Mouse (Mus musculus) A20 (cell line): ENCODE measurements around the gene Lce1c.
"Not testable (repeated sequence)": the region's sequence is repeated elsewhere in the genome, so short reads cannot be mapped to it uniquely, and the experiment has no call there.

Source experiments
- DNase-seq: peaks from one replicate; pipeline ENCODE4 v3.0.0-alpha.2; 2011; ENCODE audit warnings: low read depth, low spot score

The Lce1c gene

GRCm38 (mm10) chr3:92678947-92679346 lies at the start of gene Lce1c:
Gene Lce1c, plus strand, starts transcription at chr3:92679247.
- DNase-seq = no peak

DNA sequence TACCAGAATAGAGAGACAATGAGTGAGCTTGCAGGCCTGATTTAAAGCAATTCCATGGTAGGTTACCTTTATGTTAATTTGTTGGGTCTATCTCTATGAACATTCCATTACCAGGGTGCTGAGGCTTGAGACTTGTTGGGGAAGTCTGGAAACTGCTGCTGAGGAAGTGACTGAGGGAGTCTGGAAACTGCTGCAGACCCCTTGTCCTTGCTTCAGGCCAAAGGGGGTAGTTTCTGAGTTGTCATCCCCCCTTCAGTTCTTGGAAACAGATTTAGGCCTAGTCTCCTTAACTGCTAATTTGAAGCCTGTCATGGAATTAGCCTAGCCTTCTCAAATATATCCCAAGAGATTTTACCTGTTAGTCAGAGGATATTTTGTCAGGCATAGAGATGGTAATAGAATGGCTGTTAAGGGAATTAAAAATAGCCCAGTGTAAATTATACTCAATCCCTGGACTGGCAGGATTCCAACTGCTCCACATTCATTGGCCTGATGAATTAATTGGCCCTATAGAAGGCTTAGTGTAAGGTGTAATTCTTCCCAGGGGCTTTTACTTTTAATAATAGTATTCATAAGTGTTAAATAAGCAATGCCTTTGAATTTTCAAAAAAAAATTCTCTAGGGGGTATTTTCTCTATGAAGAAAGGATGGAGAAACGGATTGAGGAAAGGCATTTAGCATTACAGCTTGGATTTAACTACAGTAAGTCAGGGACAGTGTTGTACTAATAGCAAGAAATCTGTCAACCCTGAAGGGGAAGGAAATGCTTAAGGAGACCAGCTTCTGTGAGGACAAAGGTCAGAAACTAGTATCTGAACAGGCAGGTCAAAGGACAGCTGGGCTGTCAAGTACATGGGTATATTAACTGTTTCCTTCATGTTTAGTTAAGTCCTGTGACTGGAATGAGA lies 41.0 kb upstream of the Lce1c start:
- DNase-seq = no peak

GRCm38 (mm10) chr3:92638653-92638991 lies 40.4 kb upstream of the Lce1c start:
- DNase-seq = no peak

GRCm38 (mm10) chr3:92639854-92640253 lies 39.2 kb upstream of the Lce1c start:
- DNase-seq = no peak

GRCm38 (mm10) chr3:92648207-92648606 lies 30.8 kb upstream of the Lce1c start, which contains the start of gene Lce1a1:
Gene Lce1a1, minus strand, starts transcription at chr3:92648307.
- DNase-seq = no peak

DNA sequence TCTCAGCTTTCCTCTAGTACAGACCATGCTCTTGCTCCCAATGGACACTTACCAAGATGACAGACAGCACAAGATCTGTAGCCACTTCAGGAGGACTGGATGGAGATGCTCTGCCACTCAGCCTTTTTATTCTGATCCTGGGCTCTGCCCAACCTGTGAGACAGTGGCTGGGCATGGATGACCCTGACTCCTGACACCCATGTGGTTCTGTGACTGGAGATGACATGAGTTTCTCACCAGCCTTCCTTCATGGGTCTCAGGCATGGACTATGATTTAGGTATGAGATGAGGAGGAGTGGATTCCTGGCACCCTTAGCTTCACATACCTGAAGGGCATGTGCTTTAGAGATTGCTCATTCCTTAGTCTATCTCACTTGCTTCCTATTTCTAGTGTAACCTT lies 22.2 kb upstream of the Lce1c start, which contains the start of gene Lce1b:
Gene Lce1b, minus strand, starts transcription at position 101 of the 400 bp plus-strand sequence.
- DNase-seq = no peak

GRCm38 (mm10) chr3:92670215-92670614 lies 8.8 kb upstream of the Lce1c start, which contains the start of gene Lce1a2:
Gene Lce1a2, minus strand, starts transcription at chr3:92670315.
- no peak for DNase-seq

- no peak for DNase-seq
Measured at GRCm38 (mm10) chr3:92687110-92687509, 8.1 kb downstream of the Lce1c start, which contains the start of gene Lce1d. Gene Lce1d, minus strand, starts transcription at chr3:92687210.

GRCm38 (mm10) chr3:92689154-92689553 lies 10.1 kb downstream of the Lce1c start:
- DNase-seq = not testable (repeated sequence)

- no peak for DNase-seq
Measured at GRCm38 (mm10) chr3:92691688-92692087, 12.6 kb downstream of the Lce1c start.

DNA sequence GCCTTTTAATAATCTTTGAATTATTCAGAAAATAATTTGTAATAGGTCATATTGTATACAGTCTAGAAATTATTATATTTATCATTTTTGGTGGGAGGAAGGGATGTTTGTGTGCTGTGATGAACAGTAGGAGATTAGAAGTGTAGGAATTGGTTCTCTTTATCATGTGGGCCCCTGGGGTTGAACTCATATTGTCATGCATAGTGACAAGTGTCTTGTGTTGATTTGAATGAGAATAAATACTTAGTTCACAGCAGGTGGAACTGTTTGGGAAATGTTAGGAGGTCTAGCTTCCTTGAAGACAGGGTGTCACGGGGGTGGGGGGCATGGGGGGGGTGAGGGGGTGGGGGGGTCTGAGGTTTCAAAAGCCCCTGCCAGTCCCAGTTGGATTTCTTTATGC lies 15.6 kb downstream of the Lce1c start:
- no peak for DNase-seq

GRCm38 (mm10) chr3:92708974-92709373 lies 29.9 kb downstream of the Lce1c start, which contains the start of gene Lce1e:
Gene Lce1e, minus strand, starts transcription at chr3:92709074.
- DNase-seq = no peak

DNA sequence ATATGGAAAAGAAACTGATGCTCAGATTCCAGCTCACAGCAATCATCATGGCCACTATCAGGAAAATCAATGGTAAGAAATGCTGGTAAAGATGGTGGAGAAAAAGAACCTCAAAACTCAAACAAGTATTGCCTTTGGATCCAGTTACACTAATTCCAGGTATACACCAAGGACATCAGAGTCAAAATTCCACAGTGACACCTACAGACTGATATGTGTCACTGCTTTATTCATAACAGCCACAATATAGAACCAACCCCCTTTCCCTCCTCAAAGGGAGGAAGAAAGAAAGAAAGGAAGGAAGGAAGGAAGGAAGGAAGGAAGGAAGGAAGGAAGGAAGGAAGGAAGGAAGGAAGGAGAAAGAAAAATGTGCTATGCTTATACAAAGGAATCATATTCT lies 36.1 kb downstream of the Lce1c start:
- DNase-seq = no peak

- DNase-seq = no peak
Measured at GRCm38 (mm10) chr3:92720250-92720649, 41.2 kb downstream of the Lce1c start, which contains the start of gene Lce1f. Gene Lce1f, minus strand, starts transcription at chr3:92720350.

DNA sequence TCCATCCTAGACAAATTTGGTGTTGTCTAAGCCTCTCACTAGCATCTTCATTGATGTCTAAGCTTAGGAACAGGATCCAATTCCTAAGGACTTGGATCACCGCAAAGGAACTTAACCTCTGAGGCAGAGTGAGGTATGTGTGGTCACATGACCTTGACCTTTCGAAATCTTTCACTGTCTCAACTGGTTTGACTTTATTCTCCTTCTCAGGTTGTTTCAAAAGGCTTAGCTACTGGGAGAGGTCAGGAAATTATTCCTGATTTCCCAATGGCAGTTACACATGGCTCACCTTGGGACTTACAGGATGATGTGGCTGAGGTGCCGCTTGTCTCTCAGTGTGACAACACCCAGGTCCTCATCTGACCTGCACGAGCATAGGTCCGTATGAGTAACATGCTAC lies 43.6 kb downstream of the Lce1c start:
- no peak for DNase-seq
